Mouse (Mus musculus): ENCODE results near the gene Gm9964.

Gm9964 gene

DNA sequence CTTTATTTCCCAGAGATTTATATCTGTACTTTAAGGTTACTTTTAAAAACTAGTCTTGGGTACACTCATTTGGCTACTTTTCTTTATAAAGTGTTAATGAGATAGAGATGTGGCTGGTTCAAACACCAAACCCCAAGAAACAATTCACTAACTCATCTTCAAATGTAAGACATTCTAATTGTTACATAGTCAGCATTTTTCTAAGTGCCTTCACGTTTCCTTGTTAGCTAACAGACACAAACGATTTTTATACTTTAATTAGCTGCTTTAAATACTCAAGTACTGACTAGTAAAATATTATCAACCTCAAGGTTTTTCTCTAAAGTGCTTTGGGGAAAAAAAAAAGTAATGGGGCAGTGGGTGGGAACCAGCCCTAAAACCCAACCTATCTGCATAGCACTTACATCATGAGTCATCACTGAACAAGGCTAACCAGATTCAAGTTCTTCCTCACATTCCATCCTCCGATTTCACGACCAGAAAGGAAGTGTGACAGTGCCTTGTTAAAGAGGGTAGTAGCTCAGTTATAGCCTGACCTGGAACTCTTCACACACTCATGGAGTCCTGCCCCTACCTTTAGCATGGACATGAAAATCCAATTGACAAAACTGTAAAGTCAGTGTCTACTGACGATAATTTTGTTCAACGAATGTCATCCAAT lies 43.7 kb downstream of the Gm9964 start:
- DNase-seq: no peak

Measured in right cerebral cortex, adult 18-20 months (tissue).